Mouse (Mus musculus): Measurements from ENCODE around the gene Gm49387. TPM values are rescaled to one million over a fixed set of nuclear protein-coding genes. Genes with fewer than 3 reads are reported as not detected.

Gm49387 gene
- total RNA-seq, 2 experiments from 2014 or later, result 1.6 TPM; not detected in 1

GRCm38 (mm10) chr14:31556526-31557260, 84.0 kb downstream of the Gm49387 start:
- no peak for DNase-seq
- intact Hi-C loops (cut with DNase I), result loop anchor here (2.0 kb wide), 1 partner anchor 20 kb away; no protein-coding TSS in a partner anchor

DNA sequence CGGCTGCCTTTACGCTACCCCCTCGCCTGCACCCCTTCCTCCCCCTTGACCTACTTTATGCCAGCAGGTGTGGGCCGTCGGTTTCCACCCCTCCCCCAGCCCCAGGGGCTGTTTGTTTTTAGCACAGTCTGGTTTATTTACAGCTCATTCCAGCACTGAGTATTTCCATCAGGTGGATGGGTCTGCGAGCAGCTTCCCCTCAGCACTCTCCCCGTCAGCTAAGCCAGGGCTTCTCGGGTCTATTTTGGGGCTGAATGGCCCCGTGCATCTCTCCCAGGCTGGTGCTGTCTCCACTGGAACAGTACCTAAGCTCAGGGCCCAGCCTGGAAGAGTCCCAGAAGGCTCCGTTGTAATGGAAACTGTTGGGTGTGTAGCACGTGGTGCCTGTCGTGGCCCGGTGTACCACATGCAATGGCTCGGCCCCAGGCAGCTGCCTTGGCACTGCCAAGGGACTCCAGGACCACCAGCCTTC, 84.7 kb downstream of the Gm49387 start:
- DNase-seq, result peak; percentile 25 to 28
- intact Hi-C loops (cut with DNase I), result loop anchor here (2.0 kb wide), 1 partner anchor 19 kb away; no protein-coding TSS in a partner anchor

DNA sequence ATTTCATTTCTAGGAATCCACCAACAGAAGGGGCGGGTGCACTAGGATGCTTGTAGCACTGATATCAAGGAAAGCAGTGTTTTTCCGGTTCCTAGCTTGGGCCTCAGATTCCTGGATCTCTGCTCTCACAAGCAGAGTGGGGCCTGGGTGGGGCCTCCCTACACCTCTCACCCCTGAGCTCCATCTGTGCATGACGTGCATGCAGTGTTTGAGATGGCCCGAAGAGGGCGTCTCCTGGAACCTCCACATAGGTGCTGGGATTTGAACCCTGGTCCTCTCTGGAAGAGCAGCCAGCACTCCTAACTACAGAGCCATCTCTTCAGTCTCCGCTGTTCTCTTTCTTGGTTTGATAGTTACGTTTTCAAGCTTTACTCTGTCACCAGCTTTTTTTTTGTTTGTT, 85.7 kb downstream of the Gm49387 start:
- no peak for DNase-seq
- intact Hi-C loops (cut with DNase I), result no loop called here

- DNase-seq, result no peak
- intact Hi-C loops (cut with DNase I), result no loop called here
Observed at GRCm38 (mm10) chr14:31543885-31544442, 96.7 kb downstream of the Gm49387 start.

DNA sequence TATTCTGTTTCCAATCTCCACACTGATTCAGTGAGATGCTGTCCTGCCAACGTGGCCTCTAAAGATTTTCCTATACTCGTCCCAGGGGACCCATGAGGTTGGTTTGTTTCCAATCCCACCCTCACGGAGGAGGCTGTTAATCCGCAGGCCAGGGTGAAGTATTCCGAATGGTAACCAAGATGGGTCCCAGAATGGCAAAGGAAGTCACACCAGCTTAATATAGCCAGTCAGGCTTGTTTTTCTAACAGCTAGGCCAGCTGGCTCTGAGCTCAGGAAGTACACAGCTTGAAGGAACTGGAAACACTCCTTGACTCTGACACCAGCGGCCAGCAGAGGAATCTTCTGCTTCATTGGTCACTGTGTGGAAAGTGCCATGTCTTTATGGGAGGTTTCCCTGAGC, 103.4 kb downstream of the Gm49387 start:
- intact Hi-C loops (cut with DNase I), result loop anchor here (2.0 kb wide), 1 partner anchor 20 kb away; no protein-coding TSS in a partner anchor
- DNase-seq, result peak; percentile 10 to 31

GRCm38 (mm10) chr14:31532656-31533055, 108.0 kb downstream of the Gm49387 start:
- intact Hi-C loops (cut with DNase I), result no loop called here
- DNase-seq, result no peak

- intact Hi-C loops (cut with DNase I), result no loop called here
- DNase-seq, result no peak
Observed at GRCm38 (mm10) chr14:31531506-31532148, 109.1 kb downstream of the Gm49387 start.

DNA sequence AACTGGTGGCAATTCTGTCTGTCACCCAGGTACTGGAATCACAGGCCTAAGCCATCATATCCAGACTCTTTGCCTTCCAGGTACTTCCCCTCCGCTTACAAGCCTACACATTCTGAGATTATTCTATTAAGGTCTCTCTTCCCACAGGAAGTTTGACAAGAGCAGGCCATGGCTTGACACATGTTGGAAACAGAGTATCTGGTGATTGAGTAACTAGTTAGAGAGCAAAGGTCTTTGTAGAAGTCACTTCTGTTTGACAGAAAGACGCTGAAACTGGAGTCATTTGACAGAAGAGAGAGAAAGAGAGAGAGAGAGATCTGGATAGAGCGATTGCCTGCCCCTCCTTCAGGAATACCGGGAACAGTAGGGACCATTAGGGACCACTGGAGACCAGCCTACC, 109.8 kb downstream of the Gm49387 start:
- intact Hi-C loops (cut with DNase I), result no loop called here

GRCm38 (mm10) chr14:31525040-31525810, 115.5 kb downstream of the Gm49387 start:
- intact Hi-C loops (cut with DNase I), result no loop called here
- DNase-seq, result no peak

More for the DNA sequence above, 109.8 kb downstream of the Gm49387 start:
- DNase-seq, result no peak

DNA sequence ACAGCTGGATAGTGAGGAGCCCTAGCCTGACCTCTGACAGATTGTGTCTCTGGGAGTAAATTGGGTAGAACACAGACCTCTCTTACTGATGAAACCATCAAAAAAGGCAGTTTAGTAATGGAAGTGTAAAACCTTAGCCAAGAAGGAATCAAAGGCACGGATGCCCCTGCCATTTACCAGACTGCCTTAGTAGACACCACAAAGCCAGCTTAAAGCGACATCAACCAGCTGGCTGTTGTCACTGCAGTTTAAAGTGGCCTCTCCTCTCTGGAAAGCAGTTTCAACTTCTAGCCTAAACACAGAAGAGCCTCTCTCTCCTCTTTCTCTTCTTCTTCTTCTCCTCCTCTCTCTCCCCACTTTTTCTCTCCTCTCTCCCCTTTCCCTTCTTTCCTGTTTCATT, 119.4 kb downstream of the Gm49387 start:
- intact Hi-C loops (cut with DNase I), result no loop called here
- no peak for DNase-seq

DNA sequence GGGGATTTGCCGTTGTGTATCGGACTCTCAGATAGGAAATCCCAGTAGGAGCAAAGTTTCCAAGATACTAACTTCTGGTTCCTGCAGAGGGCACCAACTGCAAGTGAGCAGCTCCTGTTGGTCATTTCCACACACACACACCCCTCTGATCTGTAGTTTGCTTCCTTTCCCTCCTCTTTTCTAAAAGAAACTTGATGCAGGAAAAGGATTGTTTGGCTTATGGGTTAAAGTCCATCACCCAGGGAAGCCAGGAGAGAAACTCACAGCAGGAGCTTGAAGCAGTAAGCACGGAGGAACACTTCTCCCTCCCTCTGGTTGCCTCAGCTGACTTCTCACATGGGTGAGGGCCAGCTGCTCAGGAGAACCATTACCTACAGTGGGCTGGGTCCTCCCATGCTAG, 121.5 kb downstream of the Gm49387 start:
- no peak for DNase-seq
- intact Hi-C loops (cut with DNase I), result loop anchor here (2.0 kb wide), 1 partner anchor 86 kb away; no protein-coding TSS in a partner anchor

DNA sequence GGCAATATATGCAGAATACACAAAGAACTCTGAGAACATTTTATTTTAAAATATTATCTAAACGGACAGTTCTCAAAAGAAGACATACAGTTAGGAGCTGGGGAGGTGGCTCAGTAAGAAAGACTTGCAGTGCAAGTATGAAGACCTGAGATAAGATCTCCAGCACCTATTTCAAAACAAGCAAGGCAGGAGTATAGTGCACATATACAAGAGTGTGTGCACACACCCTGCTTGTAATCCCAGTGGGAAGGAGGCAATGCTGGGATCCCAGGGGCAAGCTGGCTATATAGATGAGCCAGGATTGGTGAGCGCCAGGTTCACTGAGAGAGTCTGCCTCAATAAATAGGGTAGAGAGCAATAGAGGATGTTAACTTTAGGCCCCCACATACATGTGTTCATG, 124.8 kb downstream of the Gm49387 start:
- DNase-seq, result no peak
- intact Hi-C loops (cut with DNase I), result no loop called here

- no peak for DNase-seq
- intact Hi-C loops (cut with DNase I), result no loop called here
Observed at GRCm38 (mm10) chr14:31510322-31510721, 130.4 kb downstream of the Gm49387 start.

GRCm38 (mm10) chr14:31509911-31510310, 130.8 kb downstream of the Gm49387 start:
- DNase-seq, result peak in 1 of 2 experiments; percentile 29
- intact Hi-C loops (cut with DNase I), result no loop called here

DNA sequence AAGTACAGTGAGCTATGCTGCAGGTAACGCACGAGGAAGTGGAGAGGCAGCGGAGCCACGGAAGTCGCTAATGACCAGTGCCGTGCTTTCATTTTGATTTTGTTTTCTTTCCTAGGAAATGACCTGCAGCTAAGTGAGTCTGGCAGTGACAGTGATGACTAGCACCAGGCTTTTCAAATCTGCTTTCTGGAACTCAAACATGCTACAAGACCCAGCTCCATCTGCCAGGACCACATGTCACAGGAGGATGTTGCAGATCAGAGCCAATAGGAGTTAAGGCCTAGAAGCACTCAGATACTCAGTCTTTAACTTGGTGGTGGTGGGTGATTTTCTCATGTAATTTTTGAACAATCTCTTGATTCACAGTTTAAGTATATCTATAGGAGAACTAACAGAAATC, 134.2 kb downstream of the Gm49387 start:
- intact Hi-C loops (cut with DNase I), result no loop called here
- DNase-seq, result no peak

DNA sequence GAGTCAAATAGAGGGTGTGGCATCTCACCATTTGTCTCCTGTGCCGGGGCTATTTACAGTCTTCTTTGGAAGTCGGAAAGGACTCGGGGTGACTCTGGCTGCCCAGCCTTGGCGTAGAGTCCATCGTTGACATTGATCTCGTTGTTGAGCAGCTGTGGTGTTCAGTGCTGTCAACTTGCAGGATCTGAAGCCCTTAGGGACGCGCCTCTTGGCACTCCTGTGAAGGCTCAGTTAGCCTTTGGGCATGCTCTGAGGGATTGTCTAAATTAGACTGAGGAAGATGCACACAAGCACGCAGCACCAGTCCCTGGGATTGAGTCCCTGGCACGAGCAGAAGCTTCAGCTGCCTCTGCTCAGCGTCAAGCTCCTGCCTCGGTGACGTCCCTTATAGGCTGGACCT, 137.3 kb downstream of the Gm49387 start:
- DNase-seq, result peak; percentile 41 to 50
- intact Hi-C loops (cut with DNase I), result no loop called here

Other genes starting within 250 kb of the Gm49387 start
- gene Sh3bp5, start 204.8 kb downstream of the Gm49387 start, total RNA-seq (2021), result 10 to 100 TPM; 34.5 to 44.4 TPM
- 10 to 100 TPM; 10.5 to 11.7 TPM for gene Eaf1, start 146.5 kb downstream of the Gm49387 start, total RNA-seq (2021)
- gene Mettl6, start 145.8 kb downstream of the Gm49387 start, total RNA-seq (2021), result 1 to 10 TPM; 6.3 to 7.1 TPM
- gene Colq, start 49.5 kb downstream of the Gm49387 start, total RNA-seq (2021), result 1 to 10 TPM; 7.5 to 8.6 TPM
- 1 to 10 TPM; 3.6 to 4.8 TPM for gene Btd, start 150 bp upstream of the Gm49387 start, total RNA-seq (2021)
- 1 to 10 TPM; 5.3 to 7.4 TPM for gene Hacl1, start 408 bp upstream of the Gm49387 start, total RNA-seq (2021)
- 10 to 100 TPM; 36.7 to 49.1 TPM for gene Ankrd28, start 189.8 kb upstream of the Gm49387 start, total RNA-seq (2021)